Mouse (Mus musculus) lung, adult 2 months (tissue): ENCODE results near the gene Rab7. TPM values are rescaled to one million over a fixed set of nuclear protein-coding genes. Genes with fewer than 3 reads are reported as not detected.
A peak's percentile ranks its signal among the peaks of the same experiment; 100 is the strongest.

Source experiments
- DNase-seq: peaks from one replicate; pipeline ENCODE4 v3.0.0; 2022
- H3K4me1 ChIP-seq: fragments of 200-500 bp; 2 replicates; pipeline ENCODE4 v1.6.1; 2011; ENCODE audit warnings: low read length; ENCODE audit not compliant: control insufficient read depth, insufficient read depth
- H3K4me3 ChIP-seq: fragments of 200-500 bp; replicated peaks from 2 replicates; pipeline ENCODE3; 2011; ENCODE audit warnings: low read depth, mild to moderate bottlenecking, control low read depth, low read length; ENCODE audit errors: extremely low read depth
- CTCF ChIP-seq: fragments of 200-500 bp; IDR thresholded peaks from 2 replicates; pipeline ENCODE4 v1.5.1; 2011; ENCODE audit warnings: mild to moderate bottlenecking, low read length, control low read depth; ENCODE audit not compliant: insufficient read depth
- POLR2A ChIP-seq: fragments of 200-500 bp; IDR thresholded peaks from 2 replicates; pipeline ENCODE4 v1.6.1; 2011; ENCODE audit warnings: low read depth, mild to moderate bottlenecking, control low read depth, low read length, borderline replicate concordance; ENCODE audit errors: extremely low read depth
- WGBS: fragments of 180-500 bp; shearing (Covaris S2); methylation state at CpG from one replicate; pipeline ENCODE4 v1.1.7; 2018; 5-methylcytosine and 5-hydroxymethylcytosine counted together
- polyA plus RNA-seq: library from polyadenylated mRNA; depleted of rRNA; stranded (reverse); fragments of >200 nt; gene quantifications from 2 replicates; pipeline ENCODE4 v1.2.3, GENCODE M21; 2012; rRNA removed

Rab7 gene
- 160 and 241 TPM in 2 replicates for polyA plus RNA-seq

- H3K4me3 ChIP-seq: peak within 1 kb of the TSS; percentile 98
- WGBS: under 1% methylated on average over 82 of the region's 82 CpGs
- peak; percentile 94 for DNase-seq
- TF ChIP-seq POLR2A (peak; percentile 82), CTCF (no peak)
- H3K4me1 ChIP-seq: peaks cover 11% of the 10 kb centered on the region
Observed at GRCm38 (mm10) chr6:88044577-88045405, at the start of gene Rab7. TSS of gene Rab7 (minus strand) at chr6:88045270.

- 75% methylated on average over 1 of the region's 1 CpGs for WGBS
- Histone ChIP-seq H3K4me3 (no peak overlapping the region), H3K4me1 (peaks cover 8% of the 10 kb centered on the region)
- TF ChIP-seq POLR2A (no peak), CTCF (no peak)
- no peak for DNase-seq
Observed at GRCm38 (mm10) chr6:88088971-88089370, 43.9 kb upstream of the Rab7 start.

GRCm38 (mm10) chr6:88084278-88085151 is 39.4 kb upstream of the Rab7 start, which contains the start of gene Rpn1:
TSS of gene Rpn1 (plus strand) at chr6:88084482.
- under 1% methylated on average over 71 of the region's 71 CpGs for WGBS
- H3K4me3 ChIP-seq: peak within 1 kb of the TSS; percentile 94
- TF ChIP-seq POLR2A (peak; percentile 60; the same call in 1 of the 2 replicates), CTCF (no peak)
- peaks cover 7% of the 10 kb centered on the region for H3K4me1 ChIP-seq
- DNase-seq: peak; percentile 97

- Histone ChIP-seq H3K4me1 (peaks cover 7% of the 10 kb centered on the region), H3K4me3 (no peak overlapping the region)
- 67% methylated on average over 3 of the region's 3 CpGs for WGBS
- TF ChIP-seq POLR2A (no peak), CTCF (no peak)
- no peak for DNase-seq
Observed at GRCm38 (mm10) chr6:88083672-88084071, 38.6 kb upstream of the Rab7 start.

- Histone ChIP-seq H3K4me3 (no peak overlapping the region), H3K4me1 (peaks cover 7% of the 10 kb centered on the region)
- TF ChIP-seq CTCF: no peak
- no peak for TF ChIP-seq POLR2A
- no peak for DNase-seq
- WGBS: 87% methylated on average over 7 of the region's 7 CpGs
Observed at GRCm38 (mm10) chr6:88083095-88083494, 38.0 kb upstream of the Rab7 start.

- WGBS: 70% methylated on average over 1 of the region's 1 CpGs
- Histone ChIP-seq H3K4me3 (no peak overlapping the region), H3K4me1 (no peaks in the 10 kb centered on the region)
- TF ChIP-seq CTCF (no peak), POLR2A (no peak)
- no peak for DNase-seq
Observed at GRCm38 (mm10) chr6:88075960-88076517, 31.0 kb upstream of the Rab7 start.

- TF ChIP-seq CTCF (peak; percentile 84), POLR2A (peak; percentile 65; the same call in 1 of the 2 replicates)
- WGBS: under 1% methylated on average over 32 of the region's 32 CpGs
- Histone ChIP-seq H3K4me1 (no peaks in the 10 kb centered on the region), H3K4me3 (peak overlapping the region; percentile 62)
- DNase-seq: peak; percentile 94
Observed at GRCm38 (mm10) chr6:88074752-88075554, 29.9 kb upstream of the Rab7 start.

GRCm38 (mm10) chr6:88071216-88071615 is 26.1 kb upstream of the Rab7 start:
- TF ChIP-seq CTCF (no peak), POLR2A (no peak)
- Histone ChIP-seq H3K4me1 (no peaks in the 10 kb centered on the region), H3K4me3 (no peak overlapping the region)
- 65% methylated on average over 5 of the region's 5 CpGs for WGBS
- DNase-seq: no peak
